In the genomic region with DNA sequence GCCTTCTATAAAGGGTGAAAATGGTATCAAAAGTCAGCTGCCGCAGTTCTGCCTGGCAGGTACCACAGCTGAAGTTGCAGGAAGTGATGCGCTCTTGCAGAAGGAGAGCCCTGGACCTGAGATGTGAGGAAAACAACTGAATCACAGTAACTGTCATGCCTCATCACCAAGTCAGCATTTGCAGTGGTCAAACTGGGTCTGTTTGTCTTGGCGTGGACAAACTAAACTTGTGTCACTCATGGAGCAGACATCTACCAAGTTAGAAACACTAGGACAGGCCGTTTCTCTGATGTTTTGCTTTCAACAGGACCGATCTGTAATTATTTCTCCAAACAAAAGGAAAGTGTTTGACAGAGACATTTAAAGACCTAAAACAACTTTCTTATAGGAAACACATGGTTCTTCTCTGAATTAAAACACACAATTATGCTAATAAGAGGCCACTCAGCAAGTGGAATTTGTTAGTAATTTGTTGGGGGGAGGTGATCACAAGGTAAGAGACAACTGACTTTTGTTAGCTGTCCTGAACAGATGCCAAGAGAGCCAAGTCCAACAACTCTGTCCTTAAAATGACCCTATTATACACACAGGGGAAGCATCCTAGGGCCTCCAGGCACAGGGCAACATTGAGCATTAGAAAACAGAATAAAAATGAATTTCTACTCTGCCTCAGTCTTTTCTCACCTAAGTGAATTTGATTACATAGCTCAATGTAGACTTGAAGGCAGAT, we compare ENCODE assay signal across 22 mouse cellular contexts.
DNase-seq lines count a peak whose midpoint lies in the region; ATAC-seq and TF ChIP-seq lines count a peak whose summit lies in the region.
"Had no signal": no experiment of that assay in that cellular context is flagged by ENCODE, and none has a peak within 500 bp of the region (broad histone marks: within the 10 kb centered on the region; RNA-seq: fewer than 3 reads in every experiment).

No protein-coding gene starts in this region.

- H3K9ac ChIP-seq in kidney, embryonic 16.5 days (replicated peaks; ENCODE audit: low read length): no peak overlapping the region
- H3K9ac ChIP-seq in liver, embryonic 16.5 days (ENCODE audit: low read depth, low read length): no peak overlapping the region
- H3K9ac ChIP-seq in liver, embryonic 11.5 days (ENCODE audit: low read depth, low read length): no peak overlapping the region
- H3K9ac ChIP-seq: forebrain, embryonic 12.5 days; hindbrain, embryonic 13.5 days; lung, embryonic 14.5 days had no signal

- TF ChIP-seq POLR2A in kidney, adult 2 months (IDR thresholded peaks at IDR 0.05; ENCODE audit: low read depth, low read length): no peak

- no peak overlapping the region for H3K4me3 ChIP-seq in kidney, adult 2 months (ENCODE audit: insufficient read depth, low read depth, low read length)
- no peak overlapping the region for H3K4me3 ChIP-seq in kidney, embryonic 16.5 days (ENCODE audit: low read length)
- H3K4me3 ChIP-seq in liver, embryonic 16.5 days (ENCODE audit: low read depth, low read length): no peak overlapping the region
- H3K4me3 ChIP-seq in liver, embryonic 11.5 days (ENCODE audit: low read depth, low read length): no peak overlapping the region
- H3K4me3 ChIP-seq: erythroblast, embryonic 14.5 days; forebrain, embryonic 12.5 days; heart, adult 2 months; hindbrain, embryonic 13.5 days had no signal

- H3K27ac ChIP-seq in kidney, adult 2 months (ENCODE audit: insufficient read depth, low read depth, low read length): peak overlapping the region; percentile 56
- no peak overlapping the region for H3K27ac ChIP-seq in kidney, embryonic 16.5 days (ENCODE audit: low read length)
- no peak overlapping the region for H3K27ac ChIP-seq in liver, embryonic 16.5 days (ENCODE audit: low read length)
- no peak overlapping the region for H3K27ac ChIP-seq in liver, embryonic 11.5 days (ENCODE audit: low read depth, low read length)
- H3K27ac ChIP-seq: forebrain, embryonic 12.5 days; heart, adult 2 months; hindbrain, embryonic 13.5 days had no signal

- peaks cover 9% of the 10 kb centered on the region; the same call in 1 of the 2 replicates for H3K4me1 ChIP-seq in kidney, adult 2 months (ENCODE audit: control insufficient read depth, insufficient read depth, low read length)
- H3K4me1 ChIP-seq in kidney, embryonic 16.5 days (ENCODE audit: insufficient read depth, low read length): 0 out of 2 replicates have a peak, but pooled peaks cover 2% of the 10 kb centered on the region
- H3K4me1 ChIP-seq in liver, embryonic 16.5 days (ENCODE audit: control insufficient read depth, low read depth, low read length): no peaks in the 10 kb centered on the region
- no peaks in the 10 kb centered on the region for H3K4me1 ChIP-seq in liver, embryonic 11.5 days (replicated peaks; ENCODE audit: control insufficient read depth, insufficient read depth, low read length)
- H3K4me1 ChIP-seq: forebrain, embryonic 12.5 days; hindbrain, embryonic 13.5 days had no signal

- ATAC-seq in kidney, embryonic 16.5 days (ENCODE audit: low FRiP score, low TSS enrichment): no peak
- peak; percentile 70; the same call in 1 of the 2 replicates for ATAC-seq in liver, embryonic 16.5 days (ENCODE audit: low read depth)
- no peak for ATAC-seq in liver, embryonic 11.5 days (replicated peaks; ENCODE audit: low FRiP score)
- no peak for ATAC-seq in CD4-positive, CD25-positive, alpha-beta regulatory T cell, adult 4 months

- no peak overlapping the region for H3K4me2 ChIP-seq in kidney, embryonic 16.5 days (replicated peaks; ENCODE audit: low read depth, low read length)
- no peak overlapping the region for H3K4me2 ChIP-seq in liver, embryonic 16.5 days (ENCODE audit: low read depth, low read length)
- no peak overlapping the region for H3K4me2 ChIP-seq in liver, embryonic 11.5 days
- H3K4me2 ChIP-seq: forebrain, embryonic 12.5 days; hindbrain, embryonic 13.5 days; lung, embryonic 14.5 days had no signal

- 63% methylated on average over 5 of the region's 5 CpGs for WGBS in kidney, adult 2 months
- 67% methylated on average over 5 of the region's 5 CpGs for WGBS in kidney, embryonic 16.5 days
- WGBS in liver, embryonic 16.5 days (ENCODE audit: insufficient replicate concordance): 52% methylated on average over 5 of the region's 5 CpGs
- WGBS in liver, embryonic 11.5 days: 73% methylated on average over 5 of the region's 5 CpGs

- H3K36me3 ChIP-seq in kidney, adult 2 months (ENCODE audit: control insufficient read depth, insufficient read depth, low read length): no peaks in the 10 kb centered on the region
- no peaks in the 10 kb centered on the region for H3K36me3 ChIP-seq in kidney, embryonic 16.5 days (ENCODE audit: insufficient read depth, low read length)
- no peaks in the 10 kb centered on the region for H3K36me3 ChIP-seq in liver, embryonic 16.5 days (ENCODE audit: control insufficient read depth, insufficient read depth)
- no peaks in the 10 kb centered on the region for H3K36me3 ChIP-seq in liver, embryonic 11.5 days (ENCODE audit: control insufficient read depth, insufficient read depth, low read length)
- H3K36me3 ChIP-seq: forebrain, embryonic 12.5 days; hindbrain, embryonic 13.5 days had no signal

- TF ChIP-seq CTCF in kidney, adult 2 months (conservative IDR thresholded peaks at IDR 0.05; ENCODE audit: insufficient read depth, insufficient read length, low read depth, low read length): no peak

- H3K27me3 ChIP-seq in kidney, adult 2 months (replicated peaks; ENCODE audit: control insufficient read depth, insufficient read depth, low read length): no peaks in the 10 kb centered on the region
- H3K27me3 ChIP-seq in kidney, embryonic 16.5 days (ENCODE audit: insufficient read depth, low read length): no peaks in the 10 kb centered on the region
- no peaks in the 10 kb centered on the region for H3K27me3 ChIP-seq in liver, embryonic 16.5 days (ENCODE audit: control insufficient read depth, insufficient read depth, low read depth, low read length)
- H3K27me3 ChIP-seq in liver, embryonic 11.5 days (replicated peaks; ENCODE audit: control insufficient read depth, insufficient read depth, low read length): no peaks in the 10 kb centered on the region
- H3K27me3 ChIP-seq: forebrain, embryonic 12.5 days; hindbrain, embryonic 13.5 days had no signal

- no peaks in the 10 kb centered on the region for H3K9me3 ChIP-seq in kidney, embryonic 16.5 days (ENCODE audit: low read length)
- no peaks in the 10 kb centered on the region for H3K9me3 ChIP-seq in liver, embryonic 16.5 days (replicated peaks; ENCODE audit: control insufficient read depth, low read length)
- H3K9me3 ChIP-seq in liver, embryonic 11.5 days (ENCODE audit: control insufficient read depth, low read length): no peaks in the 10 kb centered on the region
- H3K9me3 ChIP-seq: forebrain, embryonic 12.5 days; hindbrain, embryonic 13.5 days had no signal

- peak; percentile 64 for DNase-seq in kidney, adult 2 months
- DNase-seq in liver, embryonic 11.5 days (ENCODE audit: low spot score): no peak
- peak; percentile 1 for DNase-seq in brain, adult 2 months (ENCODE audit: low read depth, low spot score)
- DNase-seq in kidney, postnatal 36 days: peak; percentile 8 to 47
- DNase-seq in adrenal gland, postnatal 10 days: no peak
- DNase-seq: cerebellum, adult 11-12 months; cerebellum, postnatal 14 days; gastrocnemius, postnatal 36 days; heart, adult 2 months; heart, postnatal 36 days; layer of hippocampus, adult 9-11 months; lung, embryonic 14.5 days; lung, postnatal 4 days; midbrain, embryonic 14.5 days; right cerebral cortex, postnatal 25 days; spleen, adult 18-20 months had no signal

Comparison
In these comparisons a context has a peak if more than half of its experiments do, and no peak if none do; other contexts are left out.
1. DNase-seq: peak in kidney, adult 2 months (single experiment), brain, adult 2 months (single experiment) and kidney, postnatal 36 days (2 of 2); none in liver, embryonic 11.5 days (single experiment) and adrenal gland, postnatal 10 days (single experiment).